Mouse (Mus musculus) E14TG2a.4 (cell line): ENCODE results near the gene Cyp11a1.

Experiments
- H3K27me3 ChIP-seq: 2 replicates; pipeline ENCODE4 v1.6.1; 2014; ENCODE audit warnings: low read length, control low read depth; ENCODE audit not compliant: insufficient read depth
- H3K36me3 ChIP-seq: 2 replicates; pipeline ENCODE4 v1.6.1; 2014; ENCODE audit warnings: low read length, control low read depth; ENCODE audit not compliant: insufficient read depth
- H3K4me1 ChIP-seq: replicated peaks from 2 replicates; pipeline ENCODE4 v1.6.1; 2014; ENCODE audit warnings: low read depth, low read length, control low read depth
- H3K4me3 ChIP-seq: replicated peaks from 2 replicates; pipeline ENCODE4 v1.5.1; 2014; ENCODE audit warnings: mild to moderate bottlenecking, low read length
- H3K9me3 ChIP-seq: 2 replicates; pipeline ENCODE4 v1.6.1; 2014; ENCODE audit warnings: low read length, control low read depth
- CTCF ChIP-seq: conservative IDR thresholded peaks from 2 replicates; pipeline ENCODE4 v1.5.1; 2014; ENCODE audit warnings: low read length
- NANOG ChIP-seq: IDR thresholded peaks from 2 replicates; pipeline ENCODE4 v1.6.1; 2014; ENCODE audit warnings: borderline replicate concordance, low read length, mixed read lengths
- POU5F1 ChIP-seq: IDR thresholded peaks from 2 replicates; pipeline ENCODE4 v1.6.1; 2014; ENCODE audit warnings: low read length, borderline replicate concordance

Gene Cyp11a1

DNA sequence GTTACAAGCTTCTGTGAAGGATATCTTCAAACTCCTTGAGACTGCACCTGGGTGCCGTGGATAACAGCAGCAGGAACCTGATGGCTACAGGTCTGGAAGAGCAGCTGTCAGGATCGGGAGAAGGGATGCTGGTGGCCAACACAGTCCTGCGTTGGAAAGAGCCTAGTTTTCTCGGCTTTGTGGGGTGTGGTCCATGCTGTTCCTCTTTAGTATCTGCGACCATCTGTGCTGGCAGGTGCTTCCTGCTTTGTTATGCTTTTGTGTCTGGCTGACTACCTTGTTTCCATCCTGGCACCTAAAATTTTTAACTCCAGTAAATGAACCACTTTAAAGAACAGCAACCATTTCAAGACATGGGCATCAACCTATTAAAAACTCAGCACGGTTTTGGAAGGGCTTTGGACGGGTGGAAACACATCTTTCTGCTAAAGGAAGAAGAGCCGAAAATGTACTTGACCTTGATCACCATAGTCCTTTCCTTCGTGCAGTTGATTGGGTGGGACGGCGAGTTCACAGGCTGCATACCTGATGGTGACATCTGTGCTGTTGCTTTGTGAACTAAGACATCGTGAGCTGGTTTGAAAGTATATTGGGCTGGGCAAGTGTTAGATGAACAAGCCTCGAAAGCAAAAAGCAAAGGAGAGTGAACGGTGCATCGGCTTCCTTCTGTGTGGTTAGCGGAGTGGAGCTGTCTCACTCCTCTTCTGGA lies at the start of gene Cyp11a1:
Gene Cyp11a1 (plus strand): TSS at position 659 of the 709 bp plus-strand sequence.
- H3K27me3 ChIP-seq = no peaks in the 10 kb centered on the region
- H3K36me3 ChIP-seq = peaks cover 7% of the 10 kb centered on the region; the same call in 1 of the 2 replicates
- no peak within 1 kb of the TSS for H3K4me3 ChIP-seq
- peaks cover 28% of the 10 kb centered on the region for H3K9me3 ChIP-seq
- TF ChIP-seq CTCF (no peak), NANOG (no peak), POU5F1 (no peak)
- peaks cover 83% of the 10 kb centered on the region for H3K4me1 ChIP-seq

DNA sequence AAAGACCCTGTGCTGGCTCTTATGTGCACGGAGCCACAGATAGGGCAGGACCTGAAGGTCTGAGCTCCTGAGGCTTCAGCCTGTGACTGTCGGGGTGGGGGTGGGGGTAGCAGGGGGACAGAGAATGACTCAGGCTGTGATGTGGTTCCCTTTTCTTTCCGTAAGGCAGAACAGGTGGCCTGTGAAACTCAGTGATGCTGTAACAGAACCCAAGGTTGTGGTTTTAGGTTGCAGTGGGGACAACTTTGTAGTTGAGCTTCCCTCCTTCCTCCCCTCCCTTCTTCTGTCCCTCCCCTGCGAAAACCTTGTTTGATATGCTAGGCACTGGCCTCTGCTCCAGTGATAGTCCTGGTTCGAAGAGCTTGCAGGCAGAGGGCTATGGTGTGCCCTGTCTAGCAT lies 49.4 kb upstream of the Cyp11a1 start:
- H3K36me3 ChIP-seq = no peaks in the 10 kb centered on the region
- H3K27me3 ChIP-seq = peaks cover 37% of the 10 kb centered on the region
- no peak overlapping the region for H3K4me3 ChIP-seq
- no peaks in the 10 kb centered on the region for H3K9me3 ChIP-seq
- peaks cover 23% of the 10 kb centered on the region for H3K4me1 ChIP-seq
- TF ChIP-seq CTCF = no peak
- no peak for TF ChIP-seq POU5F1
- TF ChIP-seq NANOG = no peak

DNA sequence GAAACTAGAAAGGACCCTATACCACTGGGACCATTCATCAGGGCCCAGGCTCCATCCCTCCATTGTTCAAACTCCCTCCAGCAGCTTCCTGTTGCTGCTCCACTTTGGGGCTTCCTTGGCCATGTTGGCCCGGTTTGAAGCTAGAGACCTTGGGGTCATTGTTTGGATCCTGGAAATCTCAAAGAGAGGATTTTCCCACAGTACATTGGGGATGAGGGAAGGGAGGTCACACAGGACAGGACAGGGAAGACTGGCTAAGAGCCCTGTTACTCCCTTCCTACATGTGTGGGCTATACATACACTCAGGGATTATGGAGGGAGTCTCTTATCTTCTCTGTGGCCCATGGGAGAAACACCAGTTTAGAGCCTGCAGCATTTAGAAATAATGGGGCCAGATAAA lies 47.6 kb upstream of the Cyp11a1 start:
- Histone ChIP-seq H3K9me3 (no peaks in the 10 kb centered on the region), H3K27me3 (peaks cover 25% of the 10 kb centered on the region), H3K36me3 (no peaks in the 10 kb centered on the region), H3K4me3 (no peak overlapping the region), H3K4me1 (peaks cover 30% of the 10 kb centered on the region)
- TF ChIP-seq POU5F1 = no peak
- no peak for TF ChIP-seq CTCF
- no peak for TF ChIP-seq NANOG

DNA sequence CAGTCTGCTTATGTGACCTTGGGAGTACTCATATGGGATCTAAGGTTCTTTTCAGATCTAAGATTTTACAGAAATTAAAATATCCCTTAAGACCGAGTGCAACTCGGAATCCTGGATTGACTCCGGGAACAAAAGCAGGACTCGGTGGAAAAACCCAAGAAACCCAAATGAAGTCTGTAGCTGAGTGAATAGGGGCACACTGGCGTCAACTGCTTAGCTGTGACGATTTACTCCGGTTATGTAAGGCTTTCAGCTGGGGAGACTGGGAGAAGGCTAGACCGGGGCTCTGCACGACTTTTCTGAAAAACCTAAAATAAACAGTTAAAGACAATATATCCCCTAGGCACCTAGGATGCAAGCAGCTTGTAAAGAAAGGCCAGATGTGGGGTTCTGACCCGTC lies 46.8 kb upstream of the Cyp11a1 start:
- TF ChIP-seq NANOG (no peak), CTCF (no peak), POU5F1 (no peak)
- no peaks in the 10 kb centered on the region for H3K36me3 ChIP-seq
- peaks cover 30% of the 10 kb centered on the region for H3K4me1 ChIP-seq
- H3K4me3 ChIP-seq = no peak overlapping the region
- peaks cover 23% of the 10 kb centered on the region for H3K27me3 ChIP-seq
- no peaks in the 10 kb centered on the region for H3K9me3 ChIP-seq

DNA sequence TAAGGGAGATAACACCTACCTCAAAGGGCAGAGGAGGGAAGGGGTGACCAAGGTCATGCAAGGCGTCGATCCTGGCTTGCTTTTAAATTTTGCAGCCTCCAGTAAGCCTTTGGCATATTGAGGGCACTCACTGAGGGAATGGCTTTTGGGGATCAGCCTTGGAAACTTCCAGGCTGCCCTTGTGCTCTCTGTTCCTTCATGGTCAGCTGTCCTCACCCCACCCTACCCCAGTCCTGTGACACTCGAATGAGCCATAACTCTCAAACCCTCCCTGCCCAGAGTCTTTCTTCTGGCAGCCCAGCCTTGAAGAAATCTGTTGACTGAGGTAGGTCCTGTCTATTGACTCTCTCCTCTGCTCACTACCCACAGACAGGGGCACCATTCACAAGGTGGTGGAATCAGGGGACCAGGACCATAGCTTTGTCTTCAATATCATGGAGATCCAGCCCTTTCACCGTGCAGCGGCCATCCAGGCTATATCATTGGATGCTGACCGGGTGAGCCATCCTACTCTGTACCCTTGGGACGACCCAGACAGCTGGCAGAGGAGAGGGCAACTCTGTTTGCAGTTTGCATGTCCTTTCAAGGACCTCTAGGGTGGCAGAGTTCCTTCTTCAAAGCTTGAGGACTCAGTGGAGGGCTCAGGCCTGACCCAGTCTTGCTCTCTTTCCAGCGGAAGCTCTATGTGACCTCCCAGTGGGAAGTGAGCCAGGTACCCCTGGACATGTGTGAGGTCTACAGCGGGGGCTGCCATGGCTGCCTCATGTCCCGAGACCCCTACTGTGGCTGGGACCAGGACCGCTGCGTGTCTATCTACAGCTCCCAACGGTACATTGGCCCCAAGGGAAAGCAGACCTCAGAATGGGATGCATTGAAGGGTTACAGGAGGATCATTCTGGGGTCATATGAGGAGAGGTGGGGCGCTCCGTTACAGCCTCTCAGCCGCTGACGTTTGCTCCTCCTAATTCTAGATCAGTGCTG lies 46.0 kb upstream of the Cyp11a1 start:
- Histone ChIP-seq H3K4me1 (peaks cover 36% of the 10 kb centered on the region), H3K9me3 (no peaks in the 10 kb centered on the region), H3K36me3 (no peaks in the 10 kb centered on the region), H3K4me3 (peak overlapping the region; percentile 48), H3K27me3 (peaks cover 29% of the 10 kb centered on the region)
- TF ChIP-seq POU5F1 = no peak
- no peak for TF ChIP-seq CTCF
- TF ChIP-seq NANOG = no peak

DNA sequence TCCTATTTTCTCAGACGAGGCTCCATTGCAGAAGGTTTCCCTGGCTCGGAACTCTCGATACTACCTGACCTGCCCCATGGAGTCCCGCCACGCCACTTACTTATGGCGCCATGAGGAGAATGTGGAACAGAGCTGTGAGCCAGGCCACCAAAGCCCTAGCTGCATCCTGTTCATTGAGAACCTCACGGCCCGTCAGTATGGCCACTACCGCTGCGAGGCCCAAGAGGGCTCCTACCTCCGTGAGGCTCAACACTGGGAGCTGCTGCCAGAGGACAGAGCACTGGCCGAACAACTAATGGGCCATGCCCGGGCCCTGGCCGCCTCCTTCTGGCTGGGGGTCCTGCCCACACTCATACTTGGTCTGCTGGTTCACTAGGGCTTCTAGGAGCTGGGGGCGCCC lies 45.0 kb upstream of the Cyp11a1 start:
- Histone ChIP-seq H3K27me3 (peaks cover 35% of the 10 kb centered on the region), H3K36me3 (no peaks in the 10 kb centered on the region), H3K4me3 (peak overlapping the region; percentile 48), H3K9me3 (no peaks in the 10 kb centered on the region), H3K4me1 (peaks cover 36% of the 10 kb centered on the region)
- TF ChIP-seq NANOG (no peak), POU5F1 (no peak), CTCF (no peak)

DNA sequence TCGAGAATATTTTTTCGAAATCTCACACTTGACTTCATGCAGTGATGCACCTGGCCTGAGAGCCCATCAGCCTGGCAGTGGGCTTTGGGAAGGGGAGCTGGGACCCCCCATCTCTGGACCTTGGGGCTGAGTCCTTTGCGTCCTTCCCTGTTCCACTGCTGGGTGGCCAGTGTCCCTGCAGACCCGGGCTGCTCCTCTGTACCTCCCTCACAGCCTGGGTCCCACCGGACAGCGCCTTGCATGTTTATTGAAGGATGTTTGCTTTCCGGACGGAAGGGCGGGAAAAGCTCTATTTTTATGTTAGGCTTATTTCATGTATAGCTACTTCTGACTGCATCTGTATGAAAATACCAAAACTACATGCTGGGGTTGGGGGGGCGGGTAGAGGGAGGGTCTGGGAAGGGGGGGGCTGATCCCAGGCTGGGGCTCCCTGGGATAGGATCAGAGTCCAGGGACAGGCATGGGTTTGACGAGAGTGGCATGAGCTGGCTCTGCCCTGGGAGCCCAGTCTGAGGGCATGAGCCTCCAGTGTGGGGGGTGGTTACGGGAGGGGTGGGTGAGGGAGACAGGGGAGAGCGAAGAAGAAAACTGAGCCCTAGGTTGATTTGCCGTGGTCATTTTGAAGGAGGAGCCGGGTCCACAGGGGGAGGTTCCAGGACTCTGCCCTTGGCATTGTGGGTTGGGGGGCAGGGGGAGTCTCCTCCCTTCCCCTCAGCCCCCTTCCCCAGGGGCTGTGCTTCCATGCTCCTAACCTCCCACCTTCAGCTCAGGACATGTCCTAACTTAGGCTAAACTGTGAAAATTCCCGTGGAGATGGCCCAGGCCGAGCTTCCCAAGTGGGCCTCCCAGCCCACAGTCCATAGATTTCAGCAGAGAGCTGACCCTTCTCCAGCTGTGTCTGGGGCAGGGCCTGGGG lies 44.1 kb upstream of the Cyp11a1 start:
- Histone ChIP-seq H3K4me3 (no peak overlapping the region), H3K27me3 (peaks cover 35% of the 10 kb centered on the region), H3K36me3 (no peaks in the 10 kb centered on the region), H3K4me1 (peaks cover 36% of the 10 kb centered on the region), H3K9me3 (no peaks in the 10 kb centered on the region)
- TF ChIP-seq POU5F1 = no peak
- no peak for TF ChIP-seq NANOG
- no peak for TF ChIP-seq CTCF

DNA sequence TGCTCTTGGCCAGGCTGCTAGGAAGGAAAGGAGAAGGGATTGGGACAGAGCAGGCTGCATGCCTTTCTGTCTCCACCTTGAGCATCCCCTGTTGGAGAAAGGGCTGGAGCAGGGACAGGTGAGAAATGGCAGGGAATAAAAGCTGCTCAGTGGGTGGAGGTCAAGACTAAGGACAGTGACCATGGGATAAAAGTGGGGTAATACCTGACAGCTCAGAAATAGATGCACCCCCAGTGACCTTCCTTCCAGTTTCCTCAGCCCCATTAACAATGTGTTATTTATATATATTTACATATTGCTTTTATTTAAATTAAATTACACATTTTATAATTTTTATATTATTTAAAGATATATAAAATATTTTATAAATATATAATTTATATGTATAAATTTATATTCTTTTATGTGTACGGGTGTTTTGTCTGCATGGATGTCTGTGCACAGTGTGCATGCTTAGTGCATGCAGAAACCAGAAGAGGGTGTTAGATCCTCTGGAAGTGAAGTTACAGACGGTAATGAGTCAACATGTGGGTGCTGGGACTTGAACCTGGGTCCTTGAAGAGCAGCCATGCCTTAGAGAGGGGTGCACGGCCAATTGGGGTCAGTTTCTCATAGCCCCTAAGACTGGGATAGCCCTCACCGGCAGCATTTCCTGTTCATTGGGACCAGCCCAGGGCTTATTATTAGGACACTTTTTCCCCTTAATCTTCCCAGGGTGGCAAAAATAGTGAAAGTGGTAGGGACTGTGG lies 42.8 kb upstream of the Cyp11a1 start:
- H3K9me3 ChIP-seq = no peaks in the 10 kb centered on the region
- peaks cover 43% of the 10 kb centered on the region for H3K27me3 ChIP-seq
- no peak overlapping the region for H3K4me3 ChIP-seq
- H3K4me1 ChIP-seq = peaks cover 49% of the 10 kb centered on the region
- no peaks in the 10 kb centered on the region for H3K36me3 ChIP-seq
- TF ChIP-seq NANOG (no peak), POU5F1 (no peak), CTCF (no peak)
